Mouse (Mus musculus) liver, embryonic 11.5 days (tissue): ENCODE results near the gene Odr4. TPM values are rescaled to one million over a fixed set of nuclear protein-coding genes. Genes with fewer than 3 reads are reported as not detected.

Experiments
- ATAC-seq: fragments of 200-750 bp; cut with Nextera tagmentation; replicated peaks from 2 replicates; pipeline ENCODE4 v1.8.0; 2017; ENCODE audit warnings: moderate number of reproducible peaks, mild to moderate bottlenecking, moderate TSS enrichment, moderate library complexity; ENCODE audit not compliant: low FRiP score
- DNase-seq: peaks from one replicate; pipeline ENCODE4 v3.0.0-alpha.2; 2017; ENCODE audit warnings: low spot score
- H3K27ac ChIP-seq: fragments of 300-500 bp; sonication (generic); 2 replicates; pipeline ENCODE4 v1.5.1; 2014; ENCODE audit warnings: mild to moderate bottlenecking, low read depth, low read length, control low read depth
- H3K27me3 ChIP-seq: fragments of 300-500 bp; sonication (generic); replicated peaks from 2 replicates; pipeline ENCODE4 v1.6.1; 2014; ENCODE audit warnings: low read length, mixed read lengths; ENCODE audit not compliant: control insufficient read depth, insufficient read depth
- H3K36me3 ChIP-seq: fragments of 300-500 bp; sonication (generic); 2 replicates; pipeline ENCODE4 v1.6.1; 2014; ENCODE audit warnings: mild to moderate bottlenecking, low read length, moderate library complexity, mixed read lengths; ENCODE audit not compliant: control insufficient read depth, insufficient read depth
- H3K4me1 ChIP-seq: fragments of 300-500 bp; sonication (generic); replicated peaks from 2 replicates; pipeline ENCODE4 v1.6.1; 2014; ENCODE audit warnings: low read length, mixed read lengths; ENCODE audit not compliant: control insufficient read depth, insufficient read depth
- H3K4me2 ChIP-seq: fragments of 300-500 bp; sonication (generic); 2 replicates; pipeline ENCODE4 v1.6.1; 2014; ENCODE audit warnings: mild to moderate bottlenecking, control low read depth, moderate library complexity
- H3K4me3 ChIP-seq: fragments of 300-500 bp; sonication (generic); 2 replicates; pipeline ENCODE4 v1.5.1; 2014; ENCODE audit warnings: low read depth, low read length, control low read depth
- H3K9ac ChIP-seq: fragments of 300-500 bp; sonication (generic); 2 replicates; pipeline ENCODE4 v1.6.1; 2014; ENCODE audit warnings: low read depth, low read length, control low read depth
- H3K9me3 ChIP-seq: fragments of 300-500 bp; sonication (generic); 2 replicates; pipeline ENCODE4 v1.6.1; 2016; ENCODE audit warnings: low read length, inconsistent platforms, mixed read lengths; ENCODE audit not compliant: control insufficient read depth
- WGBS: fragments of 180-500 bp; shearing (Covaris S2); extraction: QIAGEN DNeasy Blood & Tissue Kit; methylation state at CpG from one replicate; pipeline ENCODE4 v1.1.7; 2014; 5-methylcytosine and 5-hydroxymethylcytosine counted together
- polyA plus RNA-seq: library from polyadenylated mRNA; unstranded; fragments of >200 nt; fragmentation: Nextera tagmentation; extraction: Ambion mirVana; gene quantifications from 2 replicates; pipeline ENCODE4 v1.2.1, GENCODE M21; 2014

Gene Odr4
- 28.9 and 31.2 TPM in 2 replicates for polyA plus RNA-seq

- Histone ChIP-seq H3K9ac (peak within 1 kb of the TSS; percentile 93), H3K4me2 (peak within 1 kb of the TSS; percentile 81), H3K27ac (peak within 1 kb of the TSS; percentile 91), H3K4me3 (peak within 1 kb of the TSS; percentile 84), H3K36me3 (peaks cover 21% of the 10 kb centered on the region), H3K27me3 (no peaks in the 10 kb centered on the region), H3K4me1 (peaks cover 4% of the 10 kb centered on the region; the same call in 1 of the 2 replicates), H3K9me3 (no peaks in the 10 kb centered on the region)
- peak; percentile 99 for DNase-seq
- under 1% methylated on average over 70 of the region's 76 CpGs for WGBS
- ATAC-seq: peak; percentile 96
Observed at GRCm38 (mm10) chr1:150392638-150393487, at the start of gene Odr4, which contains the start of gene Tpr. Gene Odr4, minus strand, starts transcription at chr1:150393080. Gene Tpr, plus strand, starts transcription at chr1:150392838.

GRCm38 (mm10) chr1:150441731-150442130, 48.9 kb upstream of the Odr4 start:
- Histone ChIP-seq H3K27ac (no peak overlapping the region), H3K4me2 (no peak overlapping the region), H3K27me3 (no peaks in the 10 kb centered on the region), H3K9ac (no peak overlapping the region), H3K36me3 (peaks cover 37% of the 10 kb centered on the region), H3K9me3 (no peaks in the 10 kb centered on the region), H3K4me1 (no peaks in the 10 kb centered on the region), H3K4me3 (no peak overlapping the region)
- ATAC-seq: no peak
- DNase-seq: no peak
- WGBS: 77% methylated on average over 4 of the region's 4 CpGs

DNA sequence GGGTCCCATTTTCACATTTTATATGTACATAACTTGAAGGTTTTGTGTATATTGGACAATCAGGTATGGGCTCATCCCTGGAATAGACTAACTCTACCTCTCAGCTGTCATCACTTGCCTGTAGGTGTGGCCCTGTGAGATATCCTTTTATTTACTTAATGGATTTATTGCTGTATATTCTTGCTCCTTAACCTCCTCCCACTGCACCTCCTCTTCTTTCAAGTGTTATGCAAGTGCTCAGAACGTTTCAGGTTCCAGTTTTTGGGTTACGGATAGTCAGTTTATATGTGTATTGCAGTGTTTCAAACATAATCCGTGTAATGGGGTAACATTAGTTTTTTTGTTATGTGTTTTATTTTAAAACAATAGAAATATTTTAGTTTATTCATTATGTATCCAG, 45.8 kb upstream of the Odr4 start:
- Histone ChIP-seq H3K27ac (no peak overlapping the region), H3K9ac (no peak overlapping the region), H3K4me1 (no peaks in the 10 kb centered on the region), H3K4me3 (no peak overlapping the region), H3K4me2 (no peak overlapping the region), H3K36me3 (peaks cover 36% of the 10 kb centered on the region), H3K9me3 (no peaks in the 10 kb centered on the region), H3K27me3 (no peaks in the 10 kb centered on the region)
- DNase-seq (no peak), ATAC-seq (no peak)
- WGBS: 90% methylated on average over 3 of the region's 3 CpGs

GRCm38 (mm10) chr1:150426216-150426615, 33.3 kb upstream of the Odr4 start:
- H3K4me1 ChIP-seq: no peaks in the 10 kb centered on the region
- H3K36me3 ChIP-seq: peaks cover 54% of the 10 kb centered on the region
- H3K9me3 ChIP-seq: no peaks in the 10 kb centered on the region
- H3K9ac ChIP-seq: no peak overlapping the region
- H3K27me3 ChIP-seq: no peaks in the 10 kb centered on the region
- no peak overlapping the region for H3K4me2 ChIP-seq
- 70% methylated on average over 3 of the region's 3 CpGs for WGBS
- no peak for ATAC-seq
- no peak for DNase-seq
- no peak overlapping the region for H3K4me3 ChIP-seq
- H3K27ac ChIP-seq: no peak overlapping the region

GRCm38 (mm10) chr1:150425665-150426064, 32.8 kb upstream of the Odr4 start:
- DNase-seq: no peak
- H3K4me1 ChIP-seq: no peaks in the 10 kb centered on the region
- peaks cover 51% of the 10 kb centered on the region for H3K36me3 ChIP-seq
- WGBS: 88% methylated on average over 9 of the region's 9 CpGs
- no peak overlapping the region for H3K9ac ChIP-seq
- H3K27ac ChIP-seq: no peak overlapping the region
- no peaks in the 10 kb centered on the region for H3K9me3 ChIP-seq
- no peak for ATAC-seq
- H3K4me3 ChIP-seq: no peak overlapping the region
- H3K4me2 ChIP-seq: no peak overlapping the region
- no peaks in the 10 kb centered on the region for H3K27me3 ChIP-seq

DNA sequence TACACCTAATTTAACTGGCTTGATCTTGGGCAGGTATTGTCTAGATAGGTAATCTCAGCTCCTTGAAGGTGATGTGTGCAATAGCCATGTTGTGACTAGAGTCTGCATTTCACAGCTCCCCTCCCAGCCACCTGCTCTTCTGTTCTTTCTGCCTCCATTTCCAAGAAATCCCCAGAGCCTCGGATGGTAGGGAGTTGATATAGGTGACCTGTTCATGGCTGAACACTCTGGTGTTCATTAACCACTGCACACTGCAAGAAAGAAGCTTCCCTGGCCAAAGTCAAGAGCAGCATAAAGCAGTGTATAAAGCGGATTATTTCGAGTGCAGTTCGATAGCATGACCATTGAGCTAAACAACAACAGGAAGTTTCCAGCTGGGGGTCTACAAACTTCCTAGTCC, 25.5 kb upstream of the Odr4 start:
- H3K4me1 ChIP-seq: no peaks in the 10 kb centered on the region
- peaks cover 44% of the 10 kb centered on the region for H3K36me3 ChIP-seq
- ATAC-seq (no peak), DNase-seq (no peak)
- no peak overlapping the region for H3K9ac ChIP-seq
- H3K27me3 ChIP-seq: no peaks in the 10 kb centered on the region
- 91% methylated on average over 4 of the region's 4 CpGs for WGBS
- H3K4me2 ChIP-seq: no peak overlapping the region
- no peak overlapping the region for H3K4me3 ChIP-seq
- no peaks in the 10 kb centered on the region for H3K9me3 ChIP-seq
- no peak overlapping the region for H3K27ac ChIP-seq

DNA sequence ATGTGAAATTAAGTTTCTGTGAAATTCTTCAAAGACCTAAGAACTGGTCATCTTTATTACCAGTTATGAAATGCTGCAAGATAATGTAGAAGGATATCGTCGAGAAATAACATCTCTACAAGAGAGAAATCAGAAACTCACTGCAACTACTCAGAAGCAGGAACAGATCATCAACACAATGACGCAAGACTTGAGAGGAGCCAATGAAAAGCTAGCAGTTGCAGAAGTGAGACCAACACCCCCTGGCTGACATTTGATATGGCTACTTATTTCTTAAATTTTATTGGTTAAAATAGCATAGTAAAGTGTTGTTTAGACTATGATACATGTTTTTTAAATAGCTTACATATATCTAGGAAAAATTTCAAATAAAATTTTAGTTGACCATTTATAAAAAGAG, 23.1 kb upstream of the Odr4 start:
- Histone ChIP-seq H3K4me1 (no peaks in the 10 kb centered on the region), H3K9me3 (no peaks in the 10 kb centered on the region), H3K4me2 (no peak overlapping the region), H3K27ac (no peak overlapping the region), H3K27me3 (no peaks in the 10 kb centered on the region), H3K9ac (no peak overlapping the region), H3K36me3 (peaks cover 42% of the 10 kb centered on the region), H3K4me3 (no peak overlapping the region)
- WGBS: 88% methylated on average over 3 of the region's 3 CpGs
- no peak for ATAC-seq
- no peak for DNase-seq

GRCm38 (mm10) chr1:150409996-150410395, 17.1 kb upstream of the Odr4 start:
- 98% methylated on average over 6 of the region's 6 CpGs for WGBS
- ATAC-seq: no peak
- H3K36me3 ChIP-seq: peaks cover 39% of the 10 kb centered on the region
- H3K9me3 ChIP-seq: no peaks in the 10 kb centered on the region
- H3K4me2 ChIP-seq: no peak overlapping the region
- no peak overlapping the region for H3K4me3 ChIP-seq
- no peak for DNase-seq
- H3K27ac ChIP-seq: no peak overlapping the region
- no peaks in the 10 kb centered on the region for H3K27me3 ChIP-seq
- H3K4me1 ChIP-seq: no peaks in the 10 kb centered on the region
- H3K9ac ChIP-seq: no peak overlapping the region

DNA sequence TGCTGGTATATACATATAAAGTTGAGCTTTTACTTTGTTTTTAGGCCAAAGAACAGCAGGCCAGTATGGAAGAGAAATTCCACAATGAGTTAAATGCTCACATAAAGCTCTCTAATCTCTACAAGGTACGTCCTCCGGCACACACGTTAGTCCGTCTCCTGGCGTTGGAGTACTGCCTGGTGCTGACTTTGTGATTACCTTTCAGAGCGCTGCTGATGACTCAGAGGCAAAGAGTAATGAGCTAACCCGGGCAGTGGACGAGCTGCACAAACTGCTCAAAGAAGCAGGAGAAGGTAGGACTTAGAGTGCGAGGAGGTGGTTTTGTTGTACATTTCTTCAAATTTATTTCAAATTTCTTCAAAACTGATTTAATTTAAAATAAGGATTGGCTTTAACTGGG, 14.4 kb upstream of the Odr4 start:
- Histone ChIP-seq H3K4me2 (no peak overlapping the region), H3K27me3 (no peaks in the 10 kb centered on the region), H3K4me1 (no peaks in the 10 kb centered on the region), H3K36me3 (peaks cover 37% of the 10 kb centered on the region; the same call in 1 of the 2 replicates), H3K27ac (no peak overlapping the region), H3K9me3 (no peaks in the 10 kb centered on the region), H3K4me3 (no peak overlapping the region), H3K9ac (no peak overlapping the region)
- ATAC-seq (no peak), DNase-seq (no peak)
- WGBS: 87% methylated on average over 9 of the region's 9 CpGs
